Comparison of ENCODE assay signal across 19 mouse cellular contexts in the genomic region with DNA sequence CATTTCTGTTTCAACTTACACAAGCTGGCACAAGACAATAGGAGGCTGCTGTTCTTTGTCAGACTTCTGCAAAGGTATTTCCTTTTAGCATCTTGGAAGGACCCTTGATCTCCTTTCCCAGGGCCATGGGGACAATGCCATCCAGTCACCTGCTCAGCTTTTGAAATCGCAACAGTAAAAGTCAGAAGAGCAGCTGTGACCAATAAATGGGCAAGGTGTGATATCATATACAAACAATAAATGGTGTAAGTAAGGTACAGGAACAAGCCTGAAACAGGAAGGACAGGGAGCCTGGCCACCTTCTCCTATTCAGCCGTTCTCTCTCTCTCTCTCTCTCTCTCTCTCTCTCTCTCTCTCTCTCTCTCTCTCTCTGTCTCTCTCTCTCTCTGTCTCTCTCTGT.
"Had no signal": no experiment of that assay in that cellular context is flagged by ENCODE, and none has a peak within 500 bp of the region (broad histone marks: within the 10 kb centered on the region; RNA-seq: fewer than 3 reads in every experiment).

No protein-coding gene starts in this region.

- H3K4me3 ChIP-seq: limb, embryonic 10.5 days; limb, embryonic 13.5 days; liver, embryonic 12.5 days; liver, embryonic 15.5 days; lung, embryonic 15.5 days; megakaryocyte, embryonic 14.5 days; midbrain, embryonic 10.5 days; midbrain, embryonic 13.5 days had no signal

- ATAC-seq: liver, embryonic 12.5 days; midbrain, embryonic 13.5 days had no signal

- DNase-seq: kidney, adult 18-20 months; kidney, adult 9 months; kidney, postnatal 14 days; kidney, postnatal 4 days; liver; lung, postnatal 10 days; lung, postnatal 36 days; right cerebral cortex, adult 18-20 months; right cerebral cortex, postnatal 14 days; thymus, adult 18-20 months; thymus, postnatal 36 days had no signal

- H3K9me3 ChIP-seq: limb, embryonic 10.5 days; limb, embryonic 13.5 days; liver, embryonic 12.5 days; liver, embryonic 15.5 days; lung, embryonic 15.5 days; megakaryocyte, embryonic 14.5 days; midbrain, embryonic 10.5 days; midbrain, embryonic 13.5 days had no signal

- H3K36me3 ChIP-seq: limb, embryonic 10.5 days; midbrain, embryonic 10.5 days had no signal

- H3K27ac ChIP-seq: limb, embryonic 10.5 days; limb, embryonic 13.5 days; liver, embryonic 12.5 days; liver, embryonic 15.5 days; midbrain, embryonic 10.5 days; midbrain, embryonic 13.5 days had no signal

- H3K27me3 ChIP-seq: limb, embryonic 13.5 days; liver, embryonic 15.5 days; lung, embryonic 15.5 days; megakaryocyte, embryonic 14.5 days; midbrain, embryonic 13.5 days had no signal

- H3K4me2 ChIP-seq: limb, embryonic 13.5 days; liver, embryonic 12.5 days; liver, embryonic 15.5 days; lung, embryonic 15.5 days; midbrain, embryonic 13.5 days had no signal

- H3K9ac ChIP-seq: limb, embryonic 13.5 days; liver, embryonic 12.5 days; liver, embryonic 15.5 days; lung, embryonic 15.5 days; midbrain, embryonic 13.5 days had no signal

- H3K4me1 ChIP-seq: midbrain, embryonic 10.5 days; midbrain, embryonic 13.5 days had no signal
